Comparison of ENCODE assay signal across 10 mouse cellular contexts in the genomic region with DNA sequence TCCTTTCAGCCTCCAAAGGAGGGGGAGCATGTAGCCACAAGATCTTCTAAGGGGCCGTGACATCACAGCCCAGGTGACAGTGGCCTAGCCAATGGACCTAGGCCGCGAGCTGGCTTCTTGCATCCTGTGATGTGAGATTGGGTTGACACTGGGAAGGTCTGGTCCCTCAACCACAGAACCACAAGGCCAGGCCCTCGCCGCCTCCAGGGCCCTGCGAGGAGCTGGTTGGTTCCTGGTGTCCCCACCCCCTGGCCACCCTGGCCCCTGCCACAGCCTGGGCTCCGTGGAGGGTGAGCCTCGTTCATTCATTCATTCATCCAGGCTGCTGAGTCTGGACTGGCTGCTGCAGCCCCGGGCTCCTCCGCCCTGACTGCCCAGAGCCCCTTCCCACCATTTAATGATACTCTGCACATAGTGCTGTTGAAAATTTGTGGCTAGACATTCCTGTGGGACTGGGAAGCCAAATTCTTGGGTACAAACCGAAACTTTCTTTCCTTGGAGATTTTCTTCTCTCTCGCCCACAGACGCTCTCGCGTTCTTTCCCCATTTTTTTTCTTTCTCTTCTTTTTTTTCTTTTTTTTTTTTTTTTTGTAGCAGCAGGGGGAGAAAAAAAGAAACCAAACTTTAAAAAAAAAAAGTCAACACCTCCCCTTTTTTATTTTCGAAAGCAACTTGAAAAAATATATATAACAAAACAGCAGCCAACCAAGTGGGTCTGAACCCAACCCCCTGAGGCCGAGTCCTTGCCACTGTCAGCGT. TPM values are rescaled to one million over a fixed set of nuclear protein-coding genes. Genes with fewer than 3 reads are reported as not detected.
A peak's percentile ranks its signal among the peaks of the same experiment; 100 is the strongest.
DNase-seq lines count a peak whose midpoint lies in the region; ATAC-seq and TF ChIP-seq lines count a peak whose summit lies in the region.
"Had no signal": no experiment of that assay in that cellular context is flagged by ENCODE, and none has a peak within 500 bp of the region (broad histone marks: within the 10 kb centered on the region; RNA-seq: fewer than 3 reads in every experiment).

A gene (plus strand): TSS at position 311 of the 759 bp plus-strand sequence.

- TF ChIP-seq POLR2A in small intestine, adult 2 months (IDR thresholded peaks at IDR 0.05; ENCODE audit: low read depth, low read length): no peak

- H3K27ac ChIP-seq in small intestine, adult 2 months (ENCODE audit: insufficient read depth, low read depth, low read length): peak within 1 kb of the TSS; percentile 64
- H3K27ac ChIP-seq in forebrain, embryonic 15.5 days (replicated peaks): no peak within 1 kb of the TSS
- no peak within 1 kb of the TSS for H3K27ac ChIP-seq in midbrain, embryonic 10.5 days (replicated peaks)
- H3K27ac ChIP-seq in hindbrain, postnatal 0 days: no peak within 1 kb of the TSS

- H3K9ac ChIP-seq in forebrain, embryonic 15.5 days (replicated peaks): no peak within 1 kb of the TSS
- no peak within 1 kb of the TSS for H3K9ac ChIP-seq in hindbrain, postnatal 0 days (replicated peaks; ENCODE audit: low read length)

- H3K4me1 ChIP-seq in small intestine, adult 2 months (ENCODE audit: control insufficient read depth, insufficient read depth, insufficient read length, low read length): no peaks in the 10 kb centered on the region
- no peaks in the 10 kb centered on the region for H3K4me1 ChIP-seq in forebrain, embryonic 15.5 days
- peaks cover 18% of the 10 kb centered on the region for H3K4me1 ChIP-seq in midbrain, embryonic 10.5 days
- no peaks in the 10 kb centered on the region for H3K4me1 ChIP-seq in hindbrain, postnatal 0 days (ENCODE audit: insufficient read depth, low read length)

- 73% methylated on average over 18 of the region's 18 CpGs for WGBS in small intestine, adult 2 months
- WGBS in forebrain, embryonic 15.5 days: 77% methylated on average over 18 of the region's 18 CpGs
- 84% methylated on average over 18 of the region's 18 CpGs for WGBS in midbrain, embryonic 10.5 days
- WGBS in hindbrain, postnatal 0 days: 83% methylated on average over 18 of the region's 18 CpGs

- ATAC-seq in forebrain, embryonic 15.5 days (replicated peaks): no peak
- ATAC-seq in hindbrain, postnatal 0 days: no peak
- ATAC-seq: intestine, embryonic 16.5 days had no signal

- H3K4me3 ChIP-seq in small intestine, adult 2 months (ENCODE audit: low read depth, low read length): peak within 1 kb of the TSS; percentile 52
- no peak within 1 kb of the TSS for H3K4me3 ChIP-seq in forebrain, embryonic 15.5 days
- no peak within 1 kb of the TSS for H3K4me3 ChIP-seq in midbrain, embryonic 10.5 days
- H3K4me3 ChIP-seq in hindbrain, postnatal 0 days (ENCODE audit: low read length): no peak within 1 kb of the TSS

- no peak for TF ChIP-seq CTCF in small intestine, adult 2 months (IDR thresholded peaks at IDR 0.05; ENCODE audit: extremely low read depth, insufficient read length, insufficient replicate concordance, low read depth, low read length)
- no peak for TF ChIP-seq CTCF in hindbrain, postnatal 0 days (IDR thresholded peaks at IDR 0.05; ENCODE audit: low read depth)

- no peaks in the 10 kb centered on the region for H3K36me3 ChIP-seq in small intestine, adult 2 months (ENCODE audit: control insufficient read depth, insufficient read depth, low read length)
- no peaks in the 10 kb centered on the region for H3K36me3 ChIP-seq in forebrain, embryonic 15.5 days
- H3K36me3 ChIP-seq in midbrain, embryonic 10.5 days: no peaks in the 10 kb centered on the region
- no peaks in the 10 kb centered on the region for H3K36me3 ChIP-seq in hindbrain, postnatal 0 days (ENCODE audit: insufficient read depth, low read length)

- DNase-seq in CD4-positive, CD25-positive, alpha-beta regulatory T cell, adult 2 months (ENCODE audit: low read depth, low spot score): peak; percentile 92
- DNase-seq in ZHBTc4 (ENCODE audit: low read depth, low spot score): peak; percentile 52
- peak; percentile 54 for DNase-seq in liver
- no peak for DNase-seq in adrenal gland, postnatal 36 days
- no peak for DNase-seq in midbrain, embryonic 10.5 days (ENCODE audit: low spot score)
- no peak for DNase-seq in hindbrain, postnatal 0 days (ENCODE audit: low spot score)
- DNase-seq: retina, postnatal 1 day had no signal

- no peaks in the 10 kb centered on the region for H3K27me3 ChIP-seq in small intestine, adult 2 months (ENCODE audit: control insufficient read depth, insufficient read depth, low read length)
- no peaks in the 10 kb centered on the region for H3K27me3 ChIP-seq in forebrain, embryonic 15.5 days
- no peaks in the 10 kb centered on the region for H3K27me3 ChIP-seq in midbrain, embryonic 10.5 days (ENCODE audit: low read depth, poor library complexity, severe bottlenecking)
- H3K27me3 ChIP-seq in hindbrain, postnatal 0 days (ENCODE audit: insufficient read depth, low read length): no peaks in the 10 kb centered on the region

- no peaks in the 10 kb centered on the region for H3K9me3 ChIP-seq in forebrain, embryonic 15.5 days
- no peaks in the 10 kb centered on the region for H3K9me3 ChIP-seq in midbrain, embryonic 10.5 days (replicated peaks)
- no peaks in the 10 kb centered on the region for H3K9me3 ChIP-seq in hindbrain, postnatal 0 days (ENCODE audit: low read length)

- H3K4me2 ChIP-seq in forebrain, embryonic 15.5 days (replicated peaks): no peak within 1 kb of the TSS
- H3K4me2 ChIP-seq in hindbrain, postnatal 0 days (ENCODE audit: low read depth, low read length): no peak within 1 kb of the TSS

RNA-seq across cellular contexts. Expression of the gene that starts here (rescaled TPM):
- 7.2 and 23.7 TPM in 2 replicates for polyA plus RNA-seq in small intestine, adult 2 months (2012; rRNA removed)
- not detected in 2 replicates for polyA plus RNA-seq in forebrain, embryonic 15.5 days (2015; fragmentation: Nextera tagmentation; extraction: Ambion mirVana)
- total RNA-seq in adrenal gland, postnatal 36 days (2021): 1 to 10 TPM; 2.0 to 3.9 TPM
- polyA plus RNA-seq in midbrain, embryonic 10.5 days (2016; fragmentation: Nextera tagmentation; extraction: Ambion mirVana): 0.04 TPM in 2 replicates
- total RNA-seq in hindbrain, postnatal 0 days (2014; rRNA removed): not detected in 2 replicates
- not detected in 2 replicates for polyA plus RNA-seq in hindbrain, postnatal 0 days (2015; fragmentation: Nextera tagmentation; extraction: Ambion mirVana)

Comparison
In these comparisons a context has a peak if more than half of its experiments do, and no peak if none do; other contexts are left out.
1. DNase-seq: peak in CD4-positive, CD25-positive, alpha-beta regulatory T cell, adult 2 months (single experiment), ZHBTc4 (single experiment) and liver (single experiment); none in adrenal gland, postnatal 36 days (0 of 2), midbrain, embryonic 10.5 days (single experiment) and hindbrain, postnatal 0 days (single experiment).